Mouse (Mus musculus): ENCODE data around the gene Kctd2.
"Not testable (repeated sequence)": the region's sequence is repeated elsewhere in the genome, so short reads cannot be mapped to it uniquely, and the experiment has no call there.

The Kctd2 gene

GRCm38 (mm10) chr11:115454822-115455221 is 34.9 kb downstream of the Kctd2 start:
- in situ Hi-C loops (cut with MboI; ENCODE audit: low pct_unique_long_range_greater_than_20kb in 1 of 2, low sequenced_read_pairs in 2 of 2, unreplicated experiment in 1 of 2) = not testable (repeated sequence)

GRCm38 (mm10) chr11:115455619-115456018 is 35.7 kb downstream of the Kctd2 start:
- in situ Hi-C loops (cut with MboI; ENCODE audit: low pct_unique_long_range_greater_than_20kb in 1 of 2, low sequenced_read_pairs in 2 of 2, unreplicated experiment in 1 of 2) = no loop called here

- in situ Hi-C loops (cut with MboI; ENCODE audit: low pct_unique_long_range_greater_than_20kb in 1 of 2, low sequenced_read_pairs in 2 of 2, unreplicated experiment in 1 of 2) = no loop called here
These were observed 36.3 kb downstream of the Kctd2 start for GRCm38 (mm10) chr11:115456182-115456581.

- in situ Hi-C loops (cut with MboI; ENCODE audit: low pct_unique_long_range_greater_than_20kb in 1 of 2, low sequenced_read_pairs in 2 of 2, unreplicated experiment in 1 of 2) = no loop called here
These were observed 37.5 kb downstream of the Kctd2 start for GRCm38 (mm10) chr11:115457405-115457804.

- in situ Hi-C loops (cut with MboI; ENCODE audit: low pct_unique_long_range_greater_than_20kb in 1 of 2, low sequenced_read_pairs in 2 of 2, unreplicated experiment in 1 of 2) = no loop called here
These were observed 41.0 kb downstream of the Kctd2 start for GRCm38 (mm10) chr11:115460976-115461375.

GRCm38 (mm10) chr11:115461846-115462242 is 41.9 kb downstream of the Kctd2 start:
- in situ Hi-C loops (cut with MboI; ENCODE audit: low pct_unique_long_range_greater_than_20kb in 1 of 2, low sequenced_read_pairs in 2 of 2, unreplicated experiment in 1 of 2) = no loop called here

GRCm38 (mm10) chr11:115462243-115462891 is 42.4 kb downstream of the Kctd2 start, which contains the start of gene Slc16a5:
Slc16a5 (plus strand) TSS chr11:115462474.
- in situ Hi-C loops (cut with MboI; ENCODE audit: low pct_unique_long_range_greater_than_20kb in 1 of 2, low sequenced_read_pairs in 2 of 2, unreplicated experiment in 1 of 2) = no loop called here

GRCm38 (mm10) chr11:115463397-115463796 is 43.5 kb downstream of the Kctd2 start:
- in situ Hi-C loops (cut with MboI; ENCODE audit: low pct_unique_long_range_greater_than_20kb in 1 of 2, low sequenced_read_pairs in 2 of 2, unreplicated experiment in 1 of 2) = no loop called here

- in situ Hi-C loops (cut with MboI; ENCODE audit: low pct_unique_long_range_greater_than_20kb in 1 of 2, low sequenced_read_pairs in 2 of 2, unreplicated experiment in 1 of 2) = no loop called here
These were observed 44.9 kb downstream of the Kctd2 start for GRCm38 (mm10) chr11:115464851-115465250.

- in situ Hi-C loops (cut with MboI; ENCODE audit: low pct_unique_long_range_greater_than_20kb in 1 of 2, low sequenced_read_pairs in 2 of 2, unreplicated experiment in 1 of 2) = no loop called here
These were observed 47.3 kb downstream of the Kctd2 start for GRCm38 (mm10) chr11:115467217-115467618.

GRCm38 (mm10) chr11:115472183-115472582 is 52.3 kb downstream of the Kctd2 start:
- in situ Hi-C loops (cut with MboI; ENCODE audit: low pct_unique_long_range_greater_than_20kb in 1 of 2, low sequenced_read_pairs in 2 of 2, unreplicated experiment in 1 of 2) = no loop called here

- in situ Hi-C loops (cut with MboI; ENCODE audit: low pct_unique_long_range_greater_than_20kb in 1 of 2, low sequenced_read_pairs in 2 of 2, unreplicated experiment in 1 of 2) = no loop called here
These were observed 53.8 kb downstream of the Kctd2 start for GRCm38 (mm10) chr11:115473626-115474275.

- in situ Hi-C loops (cut with MboI; ENCODE audit: low pct_unique_long_range_greater_than_20kb in 1 of 2, low sequenced_read_pairs in 2 of 2, unreplicated experiment in 1 of 2) = no loop called here
These were observed 55.3 kb downstream of the Kctd2 start, which contains the start of gene Armc7 for GRCm38 (mm10) chr11:115475025-115475757. Armc7 (plus strand) TSS chr11:115475667.

GRCm38 (mm10) chr11:115475758-115476237 is 55.9 kb downstream of the Kctd2 start:
- in situ Hi-C loops (cut with MboI; ENCODE audit: low pct_unique_long_range_greater_than_20kb in 1 of 2, low sequenced_read_pairs in 2 of 2, unreplicated experiment in 1 of 2) = no loop called here

GRCm38 (mm10) chr11:115476630-115477029 is 56.7 kb downstream of the Kctd2 start:
- in situ Hi-C loops (cut with MboI; ENCODE audit: low pct_unique_long_range_greater_than_20kb in 1 of 2, low sequenced_read_pairs in 2 of 2, unreplicated experiment in 1 of 2) = not testable (repeated sequence)

- in situ Hi-C loops (cut with MboI; ENCODE audit: low pct_unique_long_range_greater_than_20kb in 1 of 2, low sequenced_read_pairs in 2 of 2, unreplicated experiment in 1 of 2) = not testable (repeated sequence)
These were observed 57.5 kb downstream of the Kctd2 start for GRCm38 (mm10) chr11:115477388-115477787.

GRCm38 (mm10) chr11:115478296-115478938 is 58.5 kb downstream of the Kctd2 start:
- in situ Hi-C loops (cut with MboI; ENCODE audit: low pct_unique_long_range_greater_than_20kb in 1 of 2, low sequenced_read_pairs in 2 of 2, unreplicated experiment in 1 of 2) = no loop called here

Data from mouse embryonic stem cell (cell line).